Mouse (Mus musculus): ENCODE measurements around the gene Zyg11a. TPM values are rescaled to one million over a fixed set of nuclear protein-coding genes. Genes with fewer than 3 reads are reported as not detected.
A peak's percentile ranks its signal among the peaks of the same experiment; 100 is the strongest.

Zyg11a gene
- polyA plus RNA-seq, 2 experiments, result 0.14 to 0.45 TPM

DNA sequence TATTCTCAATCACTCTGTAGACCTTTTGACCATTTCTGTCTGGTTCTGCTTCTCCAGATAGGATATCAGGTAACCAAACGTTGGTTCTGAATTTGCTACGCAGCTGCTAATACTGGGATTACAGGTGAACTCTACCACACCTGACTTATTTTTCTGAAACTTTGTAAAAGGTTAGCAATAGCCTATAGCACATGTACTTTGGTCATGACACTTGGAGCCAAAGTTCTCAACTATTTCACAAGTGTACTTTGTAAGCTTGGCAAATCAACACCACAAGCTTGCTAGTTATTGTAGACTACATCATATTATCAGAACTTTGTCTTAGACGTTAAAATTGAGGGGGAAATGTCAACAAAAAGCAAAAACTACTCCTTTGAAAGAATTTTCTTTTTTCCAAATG, 15.8 kb upstream of the Zyg11a start:
- no peak for DNase-seq (ENCODE audit: low read depth in 3 of 3, low spot score in 3 of 3)
- Histone ChIP-seq H3K36me3 (replicated peaks; ENCODE audit: control insufficient read depth, insufficient read depth, low read depth) (no peaks in the 10 kb centered on the region; the same call in 1 of the 2 replicates), H3K27ac (no peak overlapping the region), H3K9ac (replicated peaks) (no peak overlapping the region), H3K27me3 (ENCODE audit: control insufficient read depth, insufficient read depth, low read length) (no peaks in the 10 kb centered on the region), H3K9me3 (ENCODE audit: control insufficient read depth, low read length) (no peaks in the 10 kb centered on the region), H3K4me3 (ENCODE audit: insufficient read depth in 1 of 2, low read depth in 2 of 2, low read length in 2 of 2) (no peak overlapping the region), H3K4me1 (replicated peaks; ENCODE audit: control insufficient read depth in 2 of 2, insufficient read depth in 2 of 2, low read length in 1 of 2) (no peaks in the 10 kb centered on the region), H3K4me2 (ENCODE audit: low read depth) (no peak overlapping the region)
- 62% methylated on average over 3 of the region's 3 CpGs for WGBS (ENCODE audit: insufficient replicate concordance)
- TF ChIP-seq CTCF (IDR thresholded peaks at IDR 0.05; ENCODE audit: low read depth), result no peak
- TF ChIP-seq EP300 (IDR thresholded peaks at IDR 0.05; ENCODE audit: low read depth), result no peak
- ATAC-seq (ENCODE audit: insufficient read depth), result no peak

DNA sequence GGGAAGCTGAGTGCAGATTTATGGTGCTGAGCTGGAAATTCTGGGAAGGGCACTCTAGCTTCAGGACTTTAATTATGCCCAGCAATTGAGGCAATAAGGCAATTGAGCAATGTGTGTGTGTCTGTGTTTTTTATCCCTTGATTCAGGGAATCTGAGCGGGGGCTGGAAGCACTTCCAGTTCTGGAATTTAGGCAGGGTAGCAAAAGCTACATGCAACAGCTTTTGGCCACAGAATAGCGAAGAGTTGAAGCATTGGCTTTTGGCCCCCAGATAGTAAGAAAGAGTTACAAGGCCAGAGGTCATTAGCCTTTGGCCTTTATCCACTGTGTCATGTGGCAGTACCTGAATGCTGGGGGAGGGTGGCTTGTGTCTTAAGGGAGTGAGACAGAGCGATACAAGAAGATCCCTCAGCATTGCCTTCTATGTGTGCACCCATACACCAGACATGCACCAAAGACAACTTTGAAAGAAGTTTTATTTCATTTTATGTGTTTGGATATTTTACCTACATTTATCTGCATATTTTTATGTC, 7.6 kb upstream of the Zyg11a start:
- Histone ChIP-seq H3K4me2 (ENCODE audit: low read depth) (no peak overlapping the region), H3K36me3 (replicated peaks; ENCODE audit: control insufficient read depth, insufficient read depth, low read depth) (no peaks in the 10 kb centered on the region), H3K9me3 (ENCODE audit: control insufficient read depth, low read length) (no peaks in the 10 kb centered on the region), H3K4me1 (replicated peaks; ENCODE audit: control insufficient read depth in 2 of 2, insufficient read depth in 2 of 2, low read length in 1 of 2) (peaks cover 0 to 5% of the 10 kb centered on the region in 2 experiments; a peak in 1 of 4 replicates), H3K4me3 (ENCODE audit: insufficient read depth in 1 of 2, low read depth in 2 of 2, low read length in 2 of 2) (no peak overlapping the region), H3K27me3 (ENCODE audit: control insufficient read depth, insufficient read depth, low read length) (no peaks in the 10 kb centered on the region; the same call in 1 of the 2 replicates), H3K27ac (no peak overlapping the region), H3K9ac (replicated peaks) (no peak overlapping the region)
- no peak for TF ChIP-seq EP300 (IDR thresholded peaks at IDR 0.05; ENCODE audit: low read depth)
- no peak for TF ChIP-seq CTCF (IDR thresholded peaks at IDR 0.05; ENCODE audit: low read depth)
- no peak for ATAC-seq (ENCODE audit: insufficient read depth)
- peak in 2 of 3 experiments; percentile 5 to 9 for DNase-seq (ENCODE audit: low read depth in 3 of 3, low spot score in 3 of 3)
- 59% methylated on average over 3 of the region's 3 CpGs for WGBS (ENCODE audit: insufficient replicate concordance)

DNA sequence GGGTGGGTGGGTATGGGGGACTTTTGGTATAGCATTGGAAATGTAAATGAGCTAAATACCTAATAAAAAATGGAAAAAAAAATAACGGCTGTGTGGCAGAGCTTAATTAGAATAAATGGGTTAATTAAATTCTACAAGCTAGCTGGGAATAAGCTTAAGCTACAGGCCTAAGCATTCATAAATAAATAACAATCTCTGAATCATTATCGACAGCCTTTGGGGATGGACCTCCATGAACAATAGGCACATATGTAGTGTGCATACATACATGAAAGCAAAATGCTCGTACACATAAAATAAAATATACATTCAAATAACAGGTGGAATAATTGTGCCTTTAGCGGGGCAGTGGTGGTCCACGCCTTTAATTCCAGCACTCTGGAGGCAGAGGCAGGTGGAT, 4.7 kb upstream of the Zyg11a start:
- Histone ChIP-seq H3K27me3 (ENCODE audit: control insufficient read depth, insufficient read depth, low read length) (peaks cover 20% of the 10 kb centered on the region), H3K27ac (no peak overlapping the region), H3K36me3 (replicated peaks; ENCODE audit: control insufficient read depth, insufficient read depth, low read depth) (no peaks in the 10 kb centered on the region), H3K9me3 (ENCODE audit: control insufficient read depth, low read length) (no peaks in the 10 kb centered on the region), H3K9ac (replicated peaks) (no peak overlapping the region), H3K4me3 (ENCODE audit: insufficient read depth in 1 of 2, low read depth in 2 of 2, low read length in 2 of 2) (no peak overlapping the region), H3K4me2 (ENCODE audit: low read depth) (no peak overlapping the region), H3K4me1 (replicated peaks; ENCODE audit: control insufficient read depth in 2 of 2, insufficient read depth in 2 of 2, low read length in 1 of 2) (peaks cover 0 to 5% of the 10 kb centered on the region in 2 experiments; a peak in 1 of 4 replicates)
- TF ChIP-seq EP300 (IDR thresholded peaks at IDR 0.05; ENCODE audit: low read depth) (no peak), CTCF (IDR thresholded peaks at IDR 0.05; ENCODE audit: low read depth) (no peak)
- WGBS (ENCODE audit: insufficient replicate concordance), result 77% methylated on average over 5 of the region's 5 CpGs
- ATAC-seq (ENCODE audit: insufficient read depth), result no peak
- no peak for DNase-seq (ENCODE audit: low read depth in 3 of 3, low spot score in 3 of 3)

DNA sequence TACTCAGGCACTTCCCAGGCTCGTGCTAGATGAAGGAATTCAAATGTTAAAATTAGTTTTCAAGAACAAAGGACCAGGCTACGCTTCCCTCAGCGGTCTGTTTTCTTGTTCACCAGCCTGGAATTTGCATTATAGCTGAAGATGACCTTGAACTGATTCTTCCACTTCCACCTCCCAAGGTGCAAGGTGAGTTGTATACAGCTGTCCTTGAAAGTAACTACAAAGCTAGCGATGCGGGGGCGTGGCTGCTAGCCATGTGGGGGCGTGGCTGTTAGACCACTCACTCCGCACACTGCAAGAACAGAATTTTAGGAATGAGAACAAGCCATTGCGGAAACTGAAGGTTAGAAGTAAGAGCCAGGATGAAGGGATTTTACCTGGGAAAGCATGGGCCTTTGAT, 1.2 kb upstream of the Zyg11a start:
- no peak for ATAC-seq (ENCODE audit: insufficient read depth)
- no peak overlapping the region for H3K4me2 ChIP-seq (ENCODE audit: low read depth)

DNA sequence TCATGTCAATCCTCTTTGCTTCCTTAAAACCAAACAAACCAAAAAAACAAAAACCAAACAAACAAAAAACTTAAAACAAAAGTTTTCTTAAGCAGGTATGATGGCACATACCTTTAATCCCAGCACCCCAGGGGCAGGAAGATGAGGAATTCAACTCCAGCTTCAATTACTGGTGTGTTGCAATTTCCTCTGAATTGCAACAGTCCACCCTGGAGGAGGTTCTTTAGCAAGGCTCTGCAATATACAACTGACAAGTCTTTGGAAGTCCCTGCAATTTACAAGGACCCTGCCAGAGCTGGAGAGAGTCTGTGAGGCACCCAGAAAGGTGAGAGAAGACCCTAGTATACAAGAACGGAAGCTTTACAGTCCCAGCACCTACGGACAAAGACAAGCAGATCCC, 4.8 kb downstream of the Zyg11a start:
- WGBS (ENCODE audit: insufficient replicate concordance), result 70% methylated on average over 2 of the region's 2 CpGs
- no peak for TF ChIP-seq CTCF (IDR thresholded peaks at IDR 0.05; ENCODE audit: low read depth)
- TF ChIP-seq EP300 (IDR thresholded peaks at IDR 0.05; ENCODE audit: low read depth), result no peak
- H3K4me2 ChIP-seq (ENCODE audit: low read depth), result no peak overlapping the region
- ATAC-seq (ENCODE audit: insufficient read depth) (no peak), DNase-seq (ENCODE audit: low read depth in 3 of 3, low spot score in 3 of 3) (no peak)
- H3K4me1 ChIP-seq (replicated peaks; ENCODE audit: control insufficient read depth in 2 of 2, insufficient read depth in 2 of 2, low read length in 1 of 2), result no peaks in the 10 kb centered on the region
- H3K36me3 ChIP-seq (replicated peaks; ENCODE audit: control insufficient read depth, insufficient read depth, low read depth), result no peaks in the 10 kb centered on the region
- no peak overlapping the region for H3K27ac ChIP-seq
- no peak overlapping the region for H3K4me3 ChIP-seq (ENCODE audit: insufficient read depth in 1 of 2, low read depth in 2 of 2, low read length in 2 of 2)
- H3K27me3 ChIP-seq (ENCODE audit: control insufficient read depth, insufficient read depth, low read length), result peaks cover 23% of the 10 kb centered on the region
- H3K9me3 ChIP-seq (ENCODE audit: control insufficient read depth, low read length), result no peaks in the 10 kb centered on the region
- no peak overlapping the region for H3K9ac ChIP-seq (replicated peaks)

More for the DNA sequence above, 1.2 kb upstream of the Zyg11a start:
- H3K27me3 ChIP-seq (ENCODE audit: control insufficient read depth, insufficient read depth, low read length), result peaks cover 38% of the 10 kb centered on the region
- DNase-seq (ENCODE audit: low read depth in 3 of 3, low spot score in 3 of 3), result no peak
- WGBS (ENCODE audit: insufficient replicate concordance), result 16% methylated on average over 9 of the region's 9 CpGs
- H3K27ac ChIP-seq, result no peak overlapping the region
- no peak overlapping the region for H3K4me3 ChIP-seq (ENCODE audit: insufficient read depth in 1 of 2, low read depth in 2 of 2, low read length in 2 of 2)
- no peaks in the 10 kb centered on the region for H3K36me3 ChIP-seq (replicated peaks; ENCODE audit: control insufficient read depth, insufficient read depth, low read depth)
- H3K9ac ChIP-seq (replicated peaks), result no peak overlapping the region
- TF ChIP-seq CTCF (IDR thresholded peaks at IDR 0.05; ENCODE audit: low read depth), result no peak
- no peak for TF ChIP-seq EP300 (IDR thresholded peaks at IDR 0.05; ENCODE audit: low read depth)
- H3K4me1 ChIP-seq (replicated peaks; ENCODE audit: control insufficient read depth in 2 of 2, insufficient read depth in 2 of 2, low read length in 1 of 2), result no peaks in the 10 kb centered on the region
- H3K9me3 ChIP-seq (ENCODE audit: control insufficient read depth, low read length), result no peaks in the 10 kb centered on the region

Data from liver, embryonic 14.5 days (tissue).